Mouse (Mus musculus): ENCODE measurements around the gene Inca1.

- TF ChIP-seq CTCF (IDR thresholded peaks at IDR 0.05 in 2 of 3, conservative IDR thresholded peaks at IDR 0.05 in 1 of 3; ENCODE audit: control insufficient read depth in 1 of 3, insufficient read depth in 1 of 3, low read depth in 2 of 3, low read length in 3 of 3, poor library complexity in 1 of 3, severe bottlenecking in 1 of 3) = peak; percentile 47 to 83 (median 78); a peak in 5 of 6 replicates
- no peak for TF ChIP-seq MEF2A (IDR thresholded peaks at IDR 0.05; ENCODE audit: extremely low read depth, insufficient replicate concordance, low read depth, low read length, poor library complexity, severe bottlenecking)
- TF ChIP-seq BHLHE40 (IDR thresholded peaks at IDR 0.05; ENCODE audit: borderline replicate concordance, low read depth, low read length) = no peak
- TF ChIP-seq POLR2A (IDR thresholded peaks at IDR 0.05; ENCODE audit: control insufficient read depth in 1 of 2, insufficient read depth in 1 of 2, low read depth in 1 of 2, low read length in 2 of 2, poor library complexity in 1 of 2) = no peak; a peak in 1 of 4 replicates
- no peak for TF ChIP-seq MAFK (IDR thresholded peaks at IDR 0.05; ENCODE audit: borderline replicate concordance, low read depth, low read length)
- no peak for TF ChIP-seq POLR2AphosphoS2 (IDR thresholded peaks at IDR 0.05; ENCODE audit: low read length)
- no peak for TF ChIP-seq E2F4 (IDR thresholded peaks at IDR 0.05; ENCODE audit: borderline replicate concordance, low read depth, low read length)
- peak; percentile 46; the same call in 1 of the 2 replicates for TF ChIP-seq TCF12 (IDR thresholded peaks at IDR 0.05; ENCODE audit: low read depth, low read length)
- no peak; a peak in 1 of 4 replicates for TF ChIP-seq EP300 (IDR thresholded peaks at IDR 0.05; ENCODE audit: low read depth in 1 of 2, low read length in 2 of 2)
Measured at GRCm38 (mm10) chr11:70669582-70670345, 30.2 kb downstream of the Inca1 start.

Data from MEL (cell line).